Mouse (Mus musculus) lung, postnatal 4 days (tissue): ENCODE data around the gene Mxi1.

Source experiments
- DNase-seq, 2 experiments: peaks; one replicate each; pipeline ENCODE4 v3.0.0; 2021

Mxi1 gene

GRCm38 (mm10) chr19:53325578-53326295 lies 15.4 kb downstream of the Mxi1 start:
- peak; percentile 55 to 64 for DNase-seq

GRCm38 (mm10) chr19:53328116-53328515 lies 17.8 kb downstream of the Mxi1 start:
- DNase-seq: peak; percentile 34 to 44

- peak; percentile 92 to 94 for DNase-seq
Observed at GRCm38 (mm10) chr19:53329221-53329991, 19.1 kb downstream of the Mxi1 start.

- DNase-seq: peak; percentile 84 to 91
Observed at GRCm38 (mm10) chr19:53329992-53330381, 19.7 kb downstream of the Mxi1 start.

- DNase-seq: no peak
Observed at GRCm38 (mm10) chr19:53331882-53332500, 21.7 kb downstream of the Mxi1 start.

- DNase-seq: no peak
Observed at GRCm38 (mm10) chr19:53333730-53334129, 23.4 kb downstream of the Mxi1 start.

GRCm38 (mm10) chr19:53335241-53335640 lies 24.9 kb downstream of the Mxi1 start:
- DNase-seq: no peak

- peak in 1 of 2 experiments; percentile 31 for DNase-seq
Observed at GRCm38 (mm10) chr19:53340423-53340822, 30.1 kb downstream of the Mxi1 start.

GRCm38 (mm10) chr19:53343174-53343881 lies 33.0 kb downstream of the Mxi1 start:
- DNase-seq: no peak

GRCm38 (mm10) chr19:53344062-53344461 lies 33.7 kb downstream of the Mxi1 start:
- no peak for DNase-seq

- DNase-seq: no peak
Observed at GRCm38 (mm10) chr19:53345766-53346165, 35.4 kb downstream of the Mxi1 start.

- no peak for DNase-seq
Observed at GRCm38 (mm10) chr19:53353864-53354263, 43.5 kb downstream of the Mxi1 start.

GRCm38 (mm10) chr19:53354271-53355000 lies 44.1 kb downstream of the Mxi1 start:
- DNase-seq: no peak

GRCm38 (mm10) chr19:53355065-53355464 lies 44.7 kb downstream of the Mxi1 start:
- DNase-seq: no peak

GRCm38 (mm10) chr19:53359160-53360033 lies 49.1 kb downstream of the Mxi1 start:
- peak; percentile 34 to 56 for DNase-seq

- no peak for DNase-seq
Observed at GRCm38 (mm10) chr19:53360265-53360958, 50.1 kb downstream of the Mxi1 start.

- peak in 1 of 2 experiments; percentile 53 for DNase-seq
Observed at GRCm38 (mm10) chr19:53362967-53363366, 52.6 kb downstream of the Mxi1 start.

- DNase-seq: no peak
Observed at GRCm38 (mm10) chr19:53364551-53364950, 54.2 kb downstream of the Mxi1 start.

GRCm38 (mm10) chr19:53364963-53365362 lies 54.6 kb downstream of the Mxi1 start:
- peak; percentile 71 to 76 for DNase-seq

- DNase-seq: no peak
Observed at GRCm38 (mm10) chr19:53366057-53366775, 55.9 kb downstream of the Mxi1 start.
